Mouse (Mus musculus) hematopoietic stem cell, adult 5-6 weeks (primary cell): ENCODE data around the gene Klf7. TPM values are rescaled to one million over a fixed set of nuclear protein-coding genes. Genes with fewer than 3 reads are reported as not detected.

Source experiments
- ATAC-seq, 2 experiments: fragments of 125-278 bp in 1 of 2; replicated peaks in 1 of 2; 2 replicates each; pipeline ENCODE4 v1.8.0; 2016 to 2017; ENCODE audit warnings: inconsistent platforms in 2 of 2, mild to moderate bottlenecking in 2 of 2, moderate number of reproducible peaks in 2 of 2, low read depth in 1 of 2, moderate TSS enrichment in 1 of 2; ENCODE audit not compliant: low FRiP score in 2 of 2, poor library complexity in 2 of 2, severe bottlenecking in 2 of 2, insufficient read depth in 1 of 2, low TSS enrichment in 1 of 2
- total RNA-seq: library from RNA; stranded (forward); fragments of 172-1452, 232-1000 nt; gene quantifications from 2 replicates; pipeline ENCODE4 v1.2.3, GENCODE M21; 2017

Klf7 gene
- 3.0 and 6.0 TPM in 2 replicates for total RNA-seq

DNA sequence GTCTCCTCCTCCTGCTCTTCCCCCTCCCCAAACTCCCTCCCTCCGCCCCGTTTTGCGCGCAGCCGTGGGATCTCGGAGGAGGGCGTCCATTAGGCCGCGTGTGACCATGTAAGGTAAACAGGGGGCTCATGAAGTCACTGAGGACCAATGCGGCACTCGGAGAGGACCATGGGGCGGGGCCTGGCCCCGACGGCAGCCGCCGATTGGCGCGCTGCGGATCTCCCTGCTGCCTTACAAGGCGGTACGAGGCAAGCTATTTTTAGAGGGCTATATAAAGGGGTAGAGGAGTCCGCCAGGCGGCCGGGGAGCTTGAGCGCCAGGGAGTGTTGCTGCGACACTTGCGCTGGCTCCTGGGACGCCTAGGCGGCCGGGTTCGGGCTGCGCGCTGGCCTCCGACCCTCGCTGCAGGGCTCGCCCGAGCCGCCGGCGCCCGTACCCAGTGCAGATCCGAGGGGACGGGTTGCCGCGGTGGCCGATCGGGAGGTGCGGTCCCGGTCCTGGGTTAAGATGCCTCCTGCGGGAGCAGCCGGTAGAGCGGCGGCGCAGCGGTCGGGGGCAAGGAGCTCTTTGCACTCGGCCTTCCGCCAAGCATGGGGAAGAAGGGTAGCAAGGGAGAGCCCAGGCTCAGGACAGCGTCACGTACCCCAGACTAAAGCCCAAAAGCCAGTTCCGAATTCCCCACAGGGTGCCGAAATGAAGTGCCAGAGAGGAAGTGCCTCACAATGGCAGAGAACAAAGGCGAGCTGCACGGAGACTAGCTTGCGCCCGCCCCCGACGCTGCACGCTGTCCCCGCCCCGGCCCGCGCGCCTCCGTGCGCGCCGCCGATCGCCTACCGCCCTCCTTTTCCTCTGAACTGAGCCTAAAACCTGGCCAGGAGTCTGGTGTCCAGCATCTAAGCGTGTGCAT is at the start of gene Klf7:
TSS of gene Klf7 (minus strand) at position 724 of the 907 bp plus-strand sequence.
- peak; percentile 93 for ATAC-seq

DNA sequence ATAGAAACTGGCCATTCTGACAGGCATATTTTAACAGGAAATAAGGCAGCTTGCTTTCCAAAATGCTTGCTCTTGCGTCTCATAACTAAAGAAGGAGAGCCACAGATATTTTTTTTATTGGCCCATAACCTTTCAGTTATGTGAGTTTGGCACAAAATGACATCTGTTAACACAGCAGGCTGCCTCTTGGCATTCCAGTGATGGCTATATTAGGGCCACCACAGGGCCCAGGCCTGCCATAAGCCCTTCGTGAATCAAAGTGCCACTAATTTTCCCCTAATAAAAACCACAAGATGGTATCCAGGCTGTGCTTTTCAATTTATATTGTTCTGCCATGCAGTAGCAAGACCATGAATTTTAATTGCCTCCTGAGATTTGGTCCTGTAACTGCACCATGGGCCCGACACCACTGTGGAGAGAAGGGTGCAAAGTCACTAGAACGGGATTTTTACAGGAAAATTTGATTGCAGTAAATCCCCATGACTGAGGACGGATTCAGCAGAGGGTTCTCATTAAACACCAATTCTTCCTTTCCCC is 42.5 kb upstream of the Klf7 start:
- no peak for ATAC-seq

- ATAC-seq: no peak
Observed at GRCm38 (mm10) chr1:64158766-64159165, 36.7 kb upstream of the Klf7 start.

DNA sequence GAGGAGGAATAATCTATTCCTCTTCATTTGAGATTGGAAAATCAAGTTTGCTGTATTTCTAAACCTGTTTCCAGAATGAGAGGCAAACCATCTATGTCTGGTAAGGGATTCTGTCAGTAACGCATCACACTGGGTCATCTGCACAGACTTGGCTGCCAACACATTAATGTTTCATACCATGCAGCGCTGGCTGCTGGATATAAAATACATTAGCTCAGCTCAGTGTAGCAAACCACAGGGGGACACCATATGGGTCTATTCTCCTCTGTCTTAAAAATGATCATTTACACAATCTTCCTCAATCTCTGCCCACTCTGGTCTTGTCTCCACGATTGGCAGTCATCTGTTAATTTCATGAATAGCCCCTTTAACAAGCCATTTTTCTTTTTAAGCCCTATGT is 27.1 kb upstream of the Klf7 start:
- no peak for ATAC-seq

DNA sequence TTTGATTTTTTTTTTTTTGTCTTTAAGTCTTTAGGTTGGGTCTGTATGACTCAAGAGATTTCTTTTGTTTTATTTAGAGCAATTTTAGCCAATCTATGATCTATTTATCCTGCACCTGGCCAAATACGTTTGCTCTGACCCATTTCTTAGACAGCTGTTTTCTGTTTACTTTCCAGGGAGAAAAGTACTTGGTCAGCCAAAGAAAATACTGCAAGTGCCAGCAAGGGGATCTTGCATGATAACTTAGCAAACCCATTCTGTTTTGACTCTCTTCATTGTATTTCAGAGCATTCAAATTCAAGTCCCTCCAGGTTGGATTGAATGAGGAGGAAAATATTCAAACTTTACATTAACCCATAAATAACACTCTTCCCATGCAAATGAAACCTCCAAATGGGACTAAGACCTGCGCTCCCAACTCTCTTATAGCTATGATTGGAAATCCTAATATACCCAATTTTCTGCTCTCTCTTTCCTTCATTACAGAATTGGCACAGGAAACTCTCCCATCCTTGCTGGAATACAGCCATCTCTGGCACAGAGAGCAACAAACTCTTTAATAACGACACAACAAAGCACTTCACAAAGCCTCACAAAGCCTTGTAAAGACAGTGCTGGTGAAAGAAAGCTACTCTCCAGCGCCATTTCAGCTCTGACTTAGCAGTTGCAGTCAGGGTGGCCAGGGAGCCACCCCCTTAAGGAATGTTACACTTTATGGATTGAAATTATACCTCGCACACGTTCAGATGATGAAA is 20.8 kb upstream of the Klf7 start:
- ATAC-seq: no peak

GRCm38 (mm10) chr1:64134439-64134838 is 12.4 kb upstream of the Klf7 start:
- no peak for ATAC-seq

DNA sequence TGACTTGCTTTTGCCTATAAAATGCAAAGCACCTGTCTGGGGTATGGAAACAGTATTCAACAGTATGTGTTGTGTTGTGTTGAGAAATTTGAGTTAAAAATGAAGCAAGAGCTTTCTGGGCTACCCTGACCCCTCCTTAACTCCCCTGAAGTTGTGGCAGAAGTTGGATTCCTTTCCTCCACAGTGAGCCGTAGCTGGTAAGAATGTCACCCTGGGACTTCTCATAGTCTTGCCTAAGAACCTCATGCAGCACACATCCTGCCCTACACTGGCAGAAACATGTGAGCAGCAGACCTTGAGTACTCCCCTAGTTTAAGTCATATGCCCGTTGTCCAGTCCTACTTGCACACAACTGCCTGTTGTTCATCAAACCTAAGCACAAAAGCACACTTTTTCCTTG is 4.7 kb upstream of the Klf7 start:
- peak in 1 of 2 experiments; percentile 25; a peak in 1 of 4 replicates for ATAC-seq

- no peak for ATAC-seq
Observed at GRCm38 (mm10) chr1:64122466-64122830, 366 bp upstream of the Klf7 start.

- ATAC-seq: no peak
Observed at GRCm38 (mm10) chr1:64120811-64121515, 1.1 kb downstream of the Klf7 start.

GRCm38 (mm10) chr1:64120421-64120810 is 1.7 kb downstream of the Klf7 start:
- ATAC-seq: no peak

- ATAC-seq: no peak
Observed at GRCm38 (mm10) chr1:64119851-64120250, 2.2 kb downstream of the Klf7 start.

DNA sequence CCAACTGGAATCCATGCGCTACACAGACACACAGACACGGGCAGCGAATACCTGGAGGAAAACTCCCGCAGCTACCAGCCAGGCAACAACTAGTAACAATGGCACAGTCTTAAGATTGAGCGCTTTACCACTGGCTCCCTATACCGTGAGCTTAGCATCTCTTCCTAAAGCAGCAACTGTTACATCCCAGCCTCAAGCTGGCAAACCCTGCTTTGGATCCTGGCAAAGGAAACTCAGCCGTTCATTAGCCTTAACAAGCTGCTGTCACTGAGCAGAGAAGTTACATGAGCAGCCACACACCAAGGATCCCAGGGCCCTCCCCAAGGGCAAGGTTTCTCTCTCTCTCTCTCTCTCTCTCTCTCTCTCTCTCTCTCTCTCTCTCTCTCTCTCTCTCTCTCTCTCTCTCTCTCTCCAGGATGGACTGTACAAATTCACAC is 2.7 kb downstream of the Klf7 start:
- no peak for ATAC-seq

- ATAC-seq: peak in 1 of 2 experiments; percentile 5; a peak in 1 of 4 replicates
Observed at GRCm38 (mm10) chr1:64118285-64119170, 3.6 kb downstream of the Klf7 start.

- ATAC-seq: no peak
Observed at GRCm38 (mm10) chr1:64117478-64118284, 4.4 kb downstream of the Klf7 start.

GRCm38 (mm10) chr1:64116746-64117455 is 5.2 kb downstream of the Klf7 start:
- ATAC-seq: no peak
